Mouse (Mus musculus) embryonic facial prominence, embryonic 12.5 days (tissue): Measurements from ENCODE around the gene Tmem120b. TPM values are rescaled to one million over a fixed set of nuclear protein-coding genes. Genes with fewer than 3 reads are reported as not detected.

ENCODE experiments used
- ATAC-seq: fragments of 200-750 bp; cut with Nextera tagmentation; 2 replicates; pipeline ENCODE4 v1.8.0; 2017; ENCODE audit not compliant: insufficient number of reproducible peaks, insufficient read depth, low FRiP score, low TSS enrichment
- H3K27ac ChIP-seq: fragments of 300-500 bp; sonication (generic); 2 replicates; pipeline ENCODE4 v1.5.1; 2016; ENCODE audit warnings: mild to moderate bottlenecking
- H3K27me3 ChIP-seq: fragments of 300-500 bp; sonication (generic); 2 replicates; pipeline ENCODE4 v1.6.1; 2016; ENCODE audit warnings: mild to moderate bottlenecking, moderate library complexity
- H3K36me3 ChIP-seq: fragments of 300-500 bp; sonication (generic); 2 replicates; pipeline ENCODE4 v1.6.1; 2016; ENCODE audit warnings: mild to moderate bottlenecking
- H3K4me1 ChIP-seq: fragments of 300-500 bp; sonication (generic); 2 replicates; pipeline ENCODE4 v1.6.1; 2016
- H3K4me2 ChIP-seq: fragments of 300-500 bp; sonication (generic); replicated peaks from 2 replicates; pipeline ENCODE4 v1.6.1; 2016; ENCODE audit warnings: mild to moderate bottlenecking, moderate library complexity
- H3K4me3 ChIP-seq: fragments of 300-500 bp; sonication (generic); 2 replicates; pipeline ENCODE4 v1.5.1; 2016; ENCODE audit warnings: mild to moderate bottlenecking
- H3K9ac ChIP-seq: fragments of 300-500 bp; sonication (generic); 2 replicates; pipeline ENCODE4 v1.6.1; 2016; ENCODE audit warnings: mild to moderate bottlenecking, moderate library complexity
- H3K9me3 ChIP-seq: fragments of 300-500 bp; sonication (generic); 2 replicates; pipeline ENCODE4 v1.6.1; 2016; ENCODE audit warnings: mild to moderate bottlenecking, moderate library complexity
- WGBS: fragments of 180-500 bp; shearing (Covaris S2); methylation state at CpG from one replicate; pipeline ENCODE4 v1.1.7; 2016; 5-methylcytosine and 5-hydroxymethylcytosine counted together
- polyA plus RNA-seq: library from polyadenylated mRNA; unstranded; fragments of >200 nt; fragmentation: Nextera tagmentation; extraction: Ambion mirVana; gene quantifications from 2 replicates; pipeline ENCODE4 v1.2.1, GENCODE M21; 2016

Tmem120b gene
- polyA plus RNA-seq = 14.8 and 16.6 TPM in 2 replicates

DNA sequence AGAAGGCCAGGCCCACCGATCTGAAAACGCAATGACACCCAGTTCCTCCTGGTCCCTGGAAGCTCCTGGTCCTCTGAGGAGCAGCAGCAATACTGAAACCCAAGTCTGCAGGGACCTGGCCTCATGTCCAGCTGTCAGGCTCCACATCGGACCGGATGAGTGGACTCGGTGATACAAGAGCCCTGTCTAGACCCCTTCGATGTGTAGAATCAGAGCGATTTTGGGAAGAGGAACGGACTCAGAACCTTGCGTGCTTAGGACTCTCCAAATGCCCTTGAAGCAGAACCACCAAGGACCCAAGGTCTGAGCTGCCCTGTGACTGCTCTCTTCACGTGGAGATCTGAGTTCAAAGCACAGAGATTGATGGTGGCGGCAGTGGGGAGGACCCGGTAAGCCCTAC is at the start of gene Tmem120b:
Gene Tmem120b (plus strand): TSS at position 301 of the 400 bp plus-strand sequence.
- no peak within 1 kb of the TSS for H3K4me2 ChIP-seq
- H3K36me3 ChIP-seq = no peaks in the 10 kb centered on the region

DNA sequence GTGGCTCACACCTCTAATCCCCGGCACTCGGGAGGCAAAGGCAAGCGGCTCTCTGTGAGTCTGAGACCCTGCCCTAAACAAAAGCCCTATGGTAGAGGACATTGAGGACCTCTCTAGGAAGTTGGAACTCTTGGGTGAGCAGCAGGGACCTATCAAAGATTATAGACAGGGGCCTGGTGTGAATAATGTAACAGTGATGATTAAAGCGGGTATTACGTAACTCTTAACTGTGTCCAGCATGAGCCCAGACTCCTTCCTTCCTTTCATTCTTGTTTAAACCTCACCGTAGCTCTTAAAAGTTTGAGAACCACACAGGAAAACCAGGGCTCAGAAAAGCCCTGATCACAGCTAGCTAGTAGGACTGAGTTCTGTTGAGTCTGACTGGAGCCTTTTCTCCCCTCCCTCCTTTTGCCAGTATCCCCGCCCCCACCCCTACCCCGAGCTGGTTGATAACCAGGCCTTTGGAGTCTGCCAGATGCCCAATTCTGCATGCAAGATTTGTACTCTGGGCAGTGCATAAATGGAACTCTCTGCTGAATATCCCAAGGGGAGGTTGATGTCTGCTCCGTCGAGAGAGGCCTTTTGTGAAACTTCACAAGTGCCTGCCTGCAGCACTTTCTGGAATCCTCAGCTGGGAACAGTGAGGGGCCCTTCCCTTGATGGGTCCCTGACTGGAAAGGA is 48.7 kb upstream of the Tmem120b start:
- Histone ChIP-seq H3K4me3 (no peak overlapping the region), H3K9ac (no peak overlapping the region), H3K4me1 (peaks cover 27% of the 10 kb centered on the region), H3K4me2 (0 out of 2 replicates have a peak overlapping the region, but pooled peaks have one; percentile 3), H3K27ac (peak overlapping the region; percentile 47; the same call in 1 of the 2 replicates), H3K27me3 (no peaks in the 10 kb centered on the region), H3K36me3 (no peaks in the 10 kb centered on the region), H3K9me3 (no peaks in the 10 kb centered on the region)
- no peak for ATAC-seq
- 59% methylated on average over 10 of the region's 10 CpGs for WGBS

More for the DNA sequence above, at the start of gene Tmem120b:
- Histone ChIP-seq H3K4me1 (peaks cover 3% of the 10 kb centered on the region; the same call in 1 of the 2 replicates), H3K4me3 (no peak within 1 kb of the TSS), H3K9ac (no peak within 1 kb of the TSS), H3K27ac (no peak within 1 kb of the TSS), H3K27me3 (no peaks in the 10 kb centered on the region), H3K9me3 (no peaks in the 10 kb centered on the region)
- ATAC-seq = no peak
- 86% methylated on average over 12 of the region's 12 CpGs for WGBS

DNA sequence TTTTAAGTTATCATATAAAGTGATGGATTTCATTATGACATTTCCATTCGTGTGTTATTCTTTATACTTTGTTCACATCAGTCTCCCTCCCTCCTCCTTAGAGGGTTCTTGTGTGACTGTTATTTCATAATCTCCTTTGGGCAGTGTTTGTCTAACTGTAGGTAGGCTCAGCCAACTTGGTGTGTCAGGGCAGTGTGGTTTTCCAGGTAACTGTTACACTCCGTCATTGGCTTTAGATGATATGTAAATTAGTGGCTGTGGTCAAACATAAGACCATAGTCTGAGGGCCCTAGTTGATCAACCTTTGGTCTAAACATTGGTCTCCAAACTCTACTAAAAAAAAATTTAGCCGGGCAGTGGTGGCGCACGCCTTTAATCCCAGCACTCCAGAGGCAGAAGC is 47.8 kb upstream of the Tmem120b start:
- H3K9ac ChIP-seq = no peak overlapping the region
- 93% methylated on average over 5 of the region's 5 CpGs for WGBS
- no peak overlapping the region for H3K27ac ChIP-seq
- H3K4me3 ChIP-seq = no peak overlapping the region
- ATAC-seq = no peak
- no peaks in the 10 kb centered on the region for H3K9me3 ChIP-seq
- no peaks in the 10 kb centered on the region for H3K36me3 ChIP-seq
- H3K4me1 ChIP-seq = peaks cover 26% of the 10 kb centered on the region
- no peak overlapping the region for H3K4me2 ChIP-seq
- no peaks in the 10 kb centered on the region for H3K27me3 ChIP-seq

DNA sequence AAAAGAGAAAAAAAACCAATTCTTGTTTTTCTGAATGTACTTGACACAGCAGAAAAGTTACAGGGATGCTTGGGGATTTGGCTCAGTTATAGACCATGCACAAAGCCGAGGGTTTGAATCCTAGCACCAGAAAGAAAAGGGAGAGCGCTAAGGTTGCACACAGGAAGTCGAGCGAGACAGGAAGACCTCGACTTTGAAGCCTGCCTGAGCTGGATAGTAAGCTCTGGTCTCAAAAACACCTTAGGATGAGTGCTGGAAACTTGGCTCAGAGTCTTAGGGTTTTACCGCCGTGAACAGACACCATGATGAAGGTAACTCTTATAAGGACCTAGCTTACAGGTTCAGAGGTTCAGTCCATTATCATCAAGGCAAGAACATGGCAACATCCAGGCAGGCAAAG is 46.8 kb upstream of the Tmem120b start:
- H3K9ac ChIP-seq = no peak overlapping the region
- no peak overlapping the region for H3K27ac ChIP-seq
- 85% methylated on average over 7 of the region's 7 CpGs for WGBS
- H3K4me2 ChIP-seq = no peak overlapping the region
- ATAC-seq = no peak
- H3K36me3 ChIP-seq = no peaks in the 10 kb centered on the region
- peaks cover 20% of the 10 kb centered on the region for H3K4me1 ChIP-seq
- H3K27me3 ChIP-seq = no peaks in the 10 kb centered on the region
- no peaks in the 10 kb centered on the region for H3K9me3 ChIP-seq
- no peak overlapping the region for H3K4me3 ChIP-seq

DNA sequence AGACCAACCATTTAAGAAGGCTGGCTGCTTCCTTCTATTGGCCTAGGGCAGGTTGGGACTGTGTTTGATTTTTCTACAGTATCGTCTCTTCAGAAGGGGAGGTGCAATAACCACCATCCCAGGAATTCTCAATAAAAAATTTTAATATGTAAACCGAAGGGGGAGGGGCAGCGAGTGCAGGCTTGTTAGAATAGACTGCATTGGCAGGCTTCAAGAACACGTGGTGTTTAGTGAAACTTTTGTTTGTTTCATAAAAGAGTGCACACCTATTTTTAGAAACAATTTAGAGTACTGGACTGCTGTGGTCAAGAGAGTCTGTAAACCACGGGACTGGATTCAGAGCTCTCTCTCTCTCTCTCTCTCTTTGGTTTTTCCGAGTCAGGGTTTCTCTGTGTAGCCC is 45.2 kb upstream of the Tmem120b start:
- ATAC-seq = no peak
- Histone ChIP-seq H3K27ac (no peak overlapping the region), H3K9ac (no peak overlapping the region), H3K9me3 (no peaks in the 10 kb centered on the region), H3K27me3 (no peaks in the 10 kb centered on the region), H3K4me2 (no peak overlapping the region), H3K4me3 (no peak overlapping the region), H3K36me3 (no peaks in the 10 kb centered on the region), H3K4me1 (peaks cover 22% of the 10 kb centered on the region)
- WGBS = 84% methylated on average over 6 of the region's 6 CpGs

DNA sequence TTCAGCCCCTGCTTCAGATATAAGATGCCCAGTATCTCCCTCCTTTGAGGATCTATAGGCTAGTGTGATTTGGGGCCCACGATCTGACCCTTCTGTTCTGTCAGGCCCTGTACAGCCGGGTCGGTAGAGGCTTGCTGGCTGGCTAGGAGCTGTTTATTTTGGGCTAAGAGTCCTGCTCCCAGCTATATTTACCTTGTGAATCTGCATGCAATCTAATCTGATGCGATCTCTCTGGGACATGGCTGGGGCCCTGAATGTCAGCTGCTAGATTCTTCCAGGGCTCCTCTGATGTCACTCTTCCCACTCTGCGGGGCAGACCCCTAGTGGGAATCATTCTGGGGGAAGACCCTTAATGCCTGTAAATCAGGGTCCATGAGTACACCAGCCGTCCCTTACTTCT is 43.9 kb upstream of the Tmem120b start:
- H3K9me3 ChIP-seq = no peaks in the 10 kb centered on the region
- no peak overlapping the region for H3K9ac ChIP-seq
- peaks cover 4% of the 10 kb centered on the region; the same call in 1 of the 2 replicates for H3K36me3 ChIP-seq
- WGBS = 92% methylated on average over 6 of the region's 6 CpGs
- no peaks in the 10 kb centered on the region for H3K27me3 ChIP-seq
- H3K27ac ChIP-seq = no peak overlapping the region
- no peak overlapping the region for H3K4me2 ChIP-seq
- peaks cover 12% of the 10 kb centered on the region for H3K4me1 ChIP-seq
- no peak for ATAC-seq
- no peak overlapping the region for H3K4me3 ChIP-seq

DNA sequence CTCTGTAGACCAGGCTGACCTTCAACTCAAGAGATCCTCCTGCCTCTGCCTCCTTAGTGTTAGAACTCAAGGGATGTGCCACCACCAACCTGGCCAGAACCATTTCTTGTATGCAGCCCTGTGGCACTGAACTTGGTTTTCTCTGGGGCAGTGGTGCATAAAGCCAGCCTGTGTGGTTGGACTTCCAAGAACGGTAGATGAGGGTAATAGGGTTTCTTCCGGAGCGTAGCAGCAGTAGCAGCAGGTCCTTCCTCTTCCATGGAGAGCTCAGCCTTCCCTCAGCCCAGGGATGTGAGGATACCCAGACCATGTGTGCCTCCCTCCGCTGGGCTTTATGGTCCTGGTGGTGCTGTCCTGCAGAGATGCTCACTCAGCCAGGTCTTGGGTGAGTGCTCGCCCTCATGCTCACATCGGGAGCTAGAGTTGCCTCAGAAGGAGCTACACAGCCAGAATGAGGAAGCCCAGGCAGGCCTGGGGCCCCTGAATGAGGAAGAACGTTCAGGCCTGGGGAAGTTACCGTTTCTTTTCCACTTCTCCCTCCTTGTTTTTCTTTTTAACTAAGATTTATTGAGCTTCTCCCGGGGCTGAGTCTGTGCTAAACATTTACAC is 43.1 kb upstream of the Tmem120b start:
- Histone ChIP-seq H3K4me3 (no peak overlapping the region), H3K27ac (no peak overlapping the region), H3K36me3 (peaks cover 10% of the 10 kb centered on the region; the same call in 1 of the 2 replicates), H3K27me3 (no peaks in the 10 kb centered on the region), H3K9me3 (no peaks in the 10 kb centered on the region), H3K4me2 (no peak overlapping the region), H3K9ac (no peak overlapping the region), H3K4me1 (peaks cover 6% of the 10 kb centered on the region; the same call in 1 of the 2 replicates)
- ATAC-seq = no peak
- WGBS = 88% methylated on average over 9 of the region's 9 CpGs

DNA sequence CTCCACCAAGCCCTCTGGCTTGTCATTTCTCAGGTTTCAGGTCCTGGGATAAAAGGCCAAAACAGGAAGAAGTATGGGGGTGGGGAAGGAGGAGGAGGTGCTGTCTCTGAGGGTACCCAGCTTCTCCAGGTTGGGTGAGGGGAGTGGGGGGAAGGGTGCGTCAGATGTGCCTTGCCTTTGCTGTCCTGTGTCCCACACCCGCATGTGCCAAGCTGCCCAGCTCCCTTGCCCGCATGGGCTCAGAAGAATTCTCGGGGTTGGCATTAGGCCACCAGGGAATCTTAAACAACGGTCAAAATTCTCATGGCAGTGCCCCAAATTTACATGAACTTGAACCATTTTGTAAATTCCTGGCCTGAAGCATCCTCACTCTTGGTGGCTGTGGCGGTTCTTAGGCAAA is 41.8 kb upstream of the Tmem120b start:
- Histone ChIP-seq H3K4me2 (no peak overlapping the region), H3K36me3 (peaks cover 14% of the 10 kb centered on the region), H3K9me3 (no peaks in the 10 kb centered on the region), H3K9ac (no peak overlapping the region), H3K27me3 (no peaks in the 10 kb centered on the region), H3K27ac (no peak overlapping the region), H3K4me1 (peaks cover 6% of the 10 kb centered on the region; the same call in 1 of the 2 replicates), H3K4me3 (no peak overlapping the region)
- 58% methylated on average over 6 of the region's 6 CpGs for WGBS
- no peak for ATAC-seq

DNA sequence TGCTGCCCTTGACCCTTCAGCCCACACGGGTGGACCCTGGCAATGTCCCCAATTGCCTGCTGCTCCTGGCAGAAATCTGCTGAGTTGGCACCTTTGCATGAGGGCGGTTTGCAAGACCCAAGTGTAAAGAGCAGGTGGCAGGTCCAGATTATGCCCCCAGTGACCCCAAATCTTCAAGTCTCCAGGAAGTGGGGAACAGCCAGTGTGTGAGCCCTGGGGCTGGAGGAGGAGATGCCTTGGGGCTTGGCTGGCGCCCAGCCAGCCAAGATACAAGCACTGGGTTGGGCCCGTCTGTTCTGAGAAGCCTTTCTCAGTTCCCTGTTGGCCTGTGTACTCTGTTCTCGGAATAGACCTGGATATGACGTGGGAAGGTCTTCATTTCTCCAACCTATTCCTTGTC is 40.8 kb upstream of the Tmem120b start:
- peaks cover 21% of the 10 kb centered on the region for H3K36me3 ChIP-seq
- H3K4me1 ChIP-seq = peaks cover 6% of the 10 kb centered on the region; the same call in 1 of the 2 replicates
- no peak overlapping the region for H3K4me3 ChIP-seq
- no peak for ATAC-seq
- no peak overlapping the region for H3K9ac ChIP-seq
- WGBS = 72% methylated on average over 6 of the region's 6 CpGs
- no peak overlapping the region for H3K4me2 ChIP-seq
- H3K27me3 ChIP-seq = no peaks in the 10 kb centered on the region
- H3K27ac ChIP-seq = no peak overlapping the region
- H3K9me3 ChIP-seq = no peaks in the 10 kb centered on the region

DNA sequence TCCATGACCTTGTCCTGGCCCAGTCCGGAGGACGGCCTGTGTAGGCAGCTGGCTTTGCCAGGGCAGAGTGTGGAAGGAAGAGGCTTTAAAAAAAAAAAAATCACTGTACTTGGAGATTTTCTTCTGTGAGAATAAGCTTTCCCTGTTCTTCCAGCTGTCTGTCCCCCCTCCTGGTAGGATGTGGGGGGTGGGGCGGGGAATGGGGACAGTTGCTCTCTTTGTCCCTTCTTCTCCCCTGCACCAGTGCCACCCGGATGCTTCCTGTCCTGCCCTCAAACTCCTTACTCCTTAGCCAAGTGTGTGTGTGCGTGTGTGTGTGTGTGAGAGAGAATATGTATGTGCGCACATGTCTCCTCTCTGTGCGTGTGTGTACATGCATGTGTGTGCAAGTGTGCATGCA is 38.5 kb upstream of the Tmem120b start:
- Histone ChIP-seq H3K9me3 (no peaks in the 10 kb centered on the region), H3K4me2 (no peak overlapping the region), H3K9ac (no peak overlapping the region), H3K27ac (0 out of 2 replicates have a peak overlapping the region, but pooled peaks have one; percentile 30), H3K4me3 (no peak overlapping the region), H3K4me1 (peaks cover 6% of the 10 kb centered on the region; the same call in 1 of the 2 replicates), H3K36me3 (peaks cover 21% of the 10 kb centered on the region), H3K27me3 (no peaks in the 10 kb centered on the region)
- WGBS = 57% methylated on average over 7 of the region's 7 CpGs
- no peak for ATAC-seq

DNA sequence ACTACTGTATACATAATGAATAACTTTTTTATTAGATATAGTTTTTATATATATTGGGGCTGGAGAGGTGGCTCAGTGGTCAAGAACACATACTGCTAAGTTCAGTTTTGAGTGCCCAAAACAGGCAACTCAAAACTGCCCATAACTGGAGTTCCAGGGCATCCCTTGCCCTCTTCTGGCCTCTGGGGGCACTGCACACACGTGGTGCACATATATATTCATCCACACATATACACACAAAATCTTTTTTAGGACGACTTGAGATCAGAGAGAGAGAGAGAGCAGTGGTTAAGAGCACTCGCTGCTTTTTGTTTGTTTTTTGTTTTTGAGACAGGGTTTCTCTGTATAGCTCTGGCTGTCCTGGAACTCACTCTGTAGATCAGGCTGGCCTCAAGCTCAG is 36.9 kb upstream of the Tmem120b start:
- Histone ChIP-seq H3K27me3 (no peaks in the 10 kb centered on the region), H3K9me3 (no peaks in the 10 kb centered on the region), H3K27ac (no peak overlapping the region), H3K36me3 (peaks cover 21% of the 10 kb centered on the region), H3K9ac (no peak overlapping the region), H3K4me2 (no peak overlapping the region), H3K4me1 (peaks cover 2% of the 10 kb centered on the region; the same call in 1 of the 2 replicates), H3K4me3 (no peak overlapping the region)
- ATAC-seq = no peak
- WGBS = 86% methylated on average over 3 of the region's 3 CpGs

DNA sequence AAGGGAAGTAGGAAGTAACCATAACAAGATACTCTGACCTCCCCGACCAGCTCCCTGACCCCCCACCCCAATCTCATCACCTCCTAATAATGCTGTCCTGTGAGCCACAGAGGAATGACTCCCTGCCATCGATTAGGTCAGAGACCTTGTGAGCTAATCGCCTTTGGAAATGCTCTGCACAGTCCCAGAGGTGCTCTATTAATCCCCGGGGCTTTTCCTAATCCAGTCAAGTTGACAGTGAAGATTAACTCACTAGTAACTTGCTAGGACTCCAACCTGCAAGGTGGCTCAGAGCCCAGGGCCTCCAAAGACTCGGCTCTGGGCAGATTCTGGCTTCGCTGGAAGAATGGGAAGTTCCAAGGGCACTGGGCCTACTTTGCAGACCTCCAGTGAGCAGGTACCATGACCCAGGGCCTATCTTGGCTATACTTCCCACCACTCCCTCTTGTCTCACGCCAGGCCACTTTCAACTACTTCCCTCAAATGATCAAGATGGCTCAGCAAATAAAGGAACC is 34.5 kb upstream of the Tmem120b start:
- ATAC-seq = no peak
- Histone ChIP-seq H3K36me3 (peaks cover 21% of the 10 kb centered on the region), H3K4me3 (no peak overlapping the region), H3K4me2 (no peak overlapping the region), H3K9me3 (no peaks in the 10 kb centered on the region), H3K27me3 (no peaks in the 10 kb centered on the region), H3K27ac (no peak overlapping the region), H3K4me1 (no peaks in the 10 kb centered on the region), H3K9ac (no peak overlapping the region)
- 72% methylated on average over 7 of the region's 7 CpGs for WGBS
